Mouse (Mus musculus): Measurements from ENCODE around the gene Rad54l2.

DNA sequence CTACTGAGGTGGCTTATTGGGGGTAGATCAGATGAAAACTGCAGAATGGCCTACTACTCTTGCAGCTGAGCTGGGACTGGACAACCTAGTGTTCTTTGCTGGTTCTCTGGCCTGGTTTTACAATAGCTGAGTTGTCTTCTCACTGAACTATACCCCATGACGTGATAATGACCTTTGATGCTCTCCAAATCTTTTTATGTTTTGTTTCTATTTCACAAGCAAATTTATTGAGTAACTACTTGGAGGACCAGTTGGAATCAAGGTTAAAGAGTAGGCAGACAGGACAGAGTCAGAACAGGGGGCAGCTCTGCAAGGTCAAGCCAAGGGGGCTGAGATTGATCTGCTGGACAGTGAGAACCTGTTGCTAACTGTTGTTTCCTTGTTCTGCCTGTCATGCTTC is 64.1 kb downstream of the Rad54l2 start:
- peak; percentile 84 for TF ChIP-seq EP300 (IDR thresholded peaks at IDR 0.05; ENCODE audit: low read depth)
- TF ChIP-seq CTCF (IDR thresholded peaks at IDR 0.05; ENCODE audit: low read depth) = no peak

Measured in liver, postnatal 0 days (tissue).